In the genomic region with DNA sequence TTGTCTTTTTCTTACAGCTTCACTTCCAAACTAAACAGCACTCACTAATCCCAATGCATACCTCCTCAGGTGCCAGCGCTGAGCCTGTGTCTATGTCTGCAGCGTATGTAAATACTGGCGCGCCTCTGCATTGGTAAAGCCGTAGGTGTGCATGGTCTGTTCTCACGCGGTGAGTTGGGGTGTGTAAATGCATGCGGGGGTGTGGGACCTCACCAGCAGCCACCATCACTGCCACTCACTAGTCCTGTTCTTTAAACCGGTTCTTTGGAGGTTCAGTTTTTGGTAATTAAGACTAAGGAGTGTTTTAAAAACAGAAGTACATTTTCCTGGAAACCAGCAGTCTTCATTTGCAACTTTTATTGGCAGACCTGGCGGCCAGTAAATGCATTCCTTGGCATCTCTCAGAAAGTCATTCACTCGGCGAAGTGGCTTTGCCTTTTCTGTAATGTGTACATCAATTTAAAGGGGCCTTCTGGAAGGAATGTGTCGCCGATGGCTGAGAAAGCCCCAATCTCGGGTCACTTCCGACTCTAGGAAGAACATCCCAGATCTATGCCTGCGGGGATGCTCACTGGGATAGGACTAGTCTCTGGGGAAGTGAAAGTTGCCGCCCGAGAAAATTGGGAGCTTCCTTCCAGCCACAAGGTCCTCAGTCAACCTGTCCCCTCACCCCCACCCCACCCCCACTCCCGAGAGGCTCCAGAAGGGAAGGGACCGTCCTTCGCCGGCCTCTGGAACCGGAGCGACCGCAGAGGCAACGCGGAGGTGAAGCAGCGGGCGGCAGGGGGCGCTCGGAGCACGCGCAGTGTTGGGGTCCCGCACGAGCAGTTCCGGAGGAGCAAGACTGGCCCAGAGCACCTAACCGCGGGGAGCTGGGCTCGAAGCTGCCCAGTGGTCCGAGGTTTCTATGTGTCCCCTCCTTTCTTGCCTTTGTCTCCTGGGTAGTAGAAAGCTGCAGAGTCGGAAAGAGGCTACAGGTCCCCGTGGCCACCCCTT, we compare ENCODE assay signal across 8 mouse cellular contexts. TPM values are rescaled to one million over a fixed set of nuclear protein-coding genes. Genes with fewer than 3 reads are reported as not detected.
DNase-seq lines count a peak whose midpoint lies in the region; ATAC-seq lines count a peak whose summit lies in the region.

No protein-coding gene starts in this region.

- H3K4me3 ChIP-seq in embryonic facial prominence, embryonic 14.5 days (ENCODE audit: low read depth, low read length): peak overlapping the region; percentile 41
- H3K4me3 ChIP-seq in heart, embryonic 10.5 days: peak overlapping the region; percentile 56
- peak overlapping the region; percentile 35 for H3K4me3 ChIP-seq in limb, embryonic 15.5 days
- peak overlapping the region; percentile 38 for H3K4me3 ChIP-seq in midbrain, embryonic 16.5 days (ENCODE audit: low read depth, low read length)

- peak overlapping the region; percentile 51 for H3K9ac ChIP-seq in embryonic facial prominence, embryonic 14.5 days (ENCODE audit: low read depth, low read length)
- no peak overlapping the region for H3K9ac ChIP-seq in limb, embryonic 15.5 days
- 0 out of 2 replicates have a peak overlapping the region, but pooled peaks have one; percentile 38 for H3K9ac ChIP-seq in midbrain, embryonic 16.5 days (ENCODE audit: low read depth, low read length)

- no peaks in the 10 kb centered on the region for H3K9me3 ChIP-seq in embryonic facial prominence, embryonic 14.5 days (ENCODE audit: control insufficient read depth, low read length)
- H3K9me3 ChIP-seq in heart, embryonic 10.5 days: no peaks in the 10 kb centered on the region
- H3K9me3 ChIP-seq in limb, embryonic 15.5 days: no peaks in the 10 kb centered on the region
- no peaks in the 10 kb centered on the region for H3K9me3 ChIP-seq in midbrain, embryonic 16.5 days (replicated peaks; ENCODE audit: control insufficient read depth, low read length, poor library complexity, severe bottlenecking)

- no peak overlapping the region; the same call in 1 of the 2 replicates for H3K27ac ChIP-seq in embryonic facial prominence, embryonic 14.5 days (replicated peaks; ENCODE audit: low read depth, low read length)
- peak overlapping the region; percentile 65 for H3K27ac ChIP-seq in heart, embryonic 10.5 days
- H3K27ac ChIP-seq in limb, embryonic 15.5 days: peak overlapping the region; percentile 51
- no peak overlapping the region for H3K27ac ChIP-seq in midbrain, embryonic 16.5 days (ENCODE audit: low read length)

- H3K27me3 ChIP-seq in embryonic facial prominence, embryonic 14.5 days (replicated peaks; ENCODE audit: control insufficient read depth, insufficient read depth, low read length): peaks cover 80% of the 10 kb centered on the region
- H3K27me3 ChIP-seq in heart, embryonic 10.5 days (ENCODE audit: insufficient read depth, poor library complexity, severe bottlenecking): peaks cover 93% of the 10 kb centered on the region
- peaks cover 67% of the 10 kb centered on the region for H3K27me3 ChIP-seq in limb, embryonic 15.5 days
- H3K27me3 ChIP-seq in midbrain, embryonic 16.5 days (ENCODE audit: control insufficient read depth, insufficient read depth, low read depth, low read length): peaks cover 66% of the 10 kb centered on the region

- under 1% methylated on average over 33 of the region's 43 CpGs for WGBS in embryonic facial prominence, embryonic 14.5 days
- 2% methylated on average over 43 of the region's 43 CpGs for WGBS in heart, embryonic 10.5 days
- 1% methylated on average over 43 of the region's 43 CpGs for WGBS in limb, embryonic 15.5 days
- WGBS in midbrain, embryonic 16.5 days: 2% methylated on average over 43 of the region's 43 CpGs

- peak overlapping the region; percentile 78 for H3K4me2 ChIP-seq in embryonic facial prominence, embryonic 14.5 days (ENCODE audit: low read depth, low read length)
- H3K4me2 ChIP-seq in limb, embryonic 15.5 days: peak overlapping the region; percentile 63
- H3K4me2 ChIP-seq in midbrain, embryonic 16.5 days (ENCODE audit: low read length): peak overlapping the region; percentile 72

- no peaks in the 10 kb centered on the region for H3K36me3 ChIP-seq in embryonic facial prominence, embryonic 14.5 days (ENCODE audit: control insufficient read depth, insufficient read depth, low read length)
- no peaks in the 10 kb centered on the region for H3K36me3 ChIP-seq in heart, embryonic 10.5 days
- H3K36me3 ChIP-seq in limb, embryonic 15.5 days: no peaks in the 10 kb centered on the region
- H3K36me3 ChIP-seq in midbrain, embryonic 16.5 days (ENCODE audit: control insufficient read depth, insufficient read depth, low read length): no peaks in the 10 kb centered on the region

- peak; percentile 58 for DNase-seq in 3T3-L1 (ENCODE audit: low read depth, low spot score)
- DNase-seq in adrenal gland, postnatal 25 days: peak; percentile 93
- DNase-seq in embryonic facial prominence, embryonic 14.5 days (ENCODE audit: low spot score): peak; percentile 83
- DNase-seq in heart, embryonic 10.5 days (ENCODE audit: low spot score): peak; percentile 87
- peak; percentile 86 for DNase-seq in kidney, adult 9 months
- DNase-seq in spleen, postnatal 4 days (ENCODE audit: low spot score in 2 of 2): peak; percentile 67 to 90

- 0 out of 2 replicates have a peak, but pooled peaks cover 12% of the 10 kb centered on the region for H3K4me1 ChIP-seq in embryonic facial prominence, embryonic 14.5 days (ENCODE audit: control insufficient read depth, insufficient read depth, low read length)
- H3K4me1 ChIP-seq in heart, embryonic 10.5 days: peaks cover 46% of the 10 kb centered on the region
- H3K4me1 ChIP-seq in limb, embryonic 15.5 days: peaks cover 44% of the 10 kb centered on the region
- peaks cover 13% of the 10 kb centered on the region for H3K4me1 ChIP-seq in midbrain, embryonic 16.5 days (ENCODE audit: control insufficient read depth, insufficient read depth, low read length)

- ATAC-seq in embryonic facial prominence, embryonic 14.5 days (ENCODE audit: low read depth): peak; percentile 84
- peak; percentile 66; the same call in 1 of the 2 replicates for ATAC-seq in limb, embryonic 15.5 days (ENCODE audit: insufficient number of reproducible peaks, low FRiP score, low TSS enrichment, low read depth)
- ATAC-seq in midbrain, embryonic 16.5 days: peak; percentile 83

RNA-seq across cellular contexts. Expression of gene Foxc1, which starts 5.6 kb away (rescaled TPM):
- total RNA-seq in adrenal gland, postnatal 25 days (2021): 7.3 and 8.1 TPM in 2 replicates
- 6.7 and 7.3 TPM in 2 replicates for polyA plus RNA-seq in embryonic facial prominence, embryonic 14.5 days (2014; fragmentation: Nextera tagmentation; extraction: Ambion mirVana)
- 1.4 and 2.0 TPM in 2 replicates for polyA plus RNA-seq in heart, embryonic 10.5 days (2016; fragmentation: Nextera tagmentation; extraction: Ambion mirVana)
- 2.0 and 3.1 TPM in 2 replicates for polyA plus RNA-seq in limb, embryonic 15.5 days (2015; fragmentation: Nextera tagmentation; extraction: Ambion mirVana)
- 0.44 and 0.81 TPM in 2 replicates for polyA plus RNA-seq in midbrain, embryonic 16.5 days (2015; fragmentation: Nextera tagmentation; extraction: Ambion mirVana)

Comparison
In these comparisons a context has a peak if more than half of its experiments do, and no peak if none do; other contexts are left out.
1. H3K27ac ChIP-seq: peak in heart, embryonic 10.5 days (single experiment) and limb, embryonic 15.5 days (single experiment); none in embryonic facial prominence, embryonic 14.5 days (single experiment) and midbrain, embryonic 16.5 days (single experiment).
2. Peak in every context shown above with its lines, with median percentiles within 50 percentile points of each other: DNase-seq, ATAC-seq, H3K4me2 ChIP-seq and H3K4me3 ChIP-seq.